Mouse (Mus musculus): ENCODE data around the gene Naxd. TPM values are rescaled to one million over a fixed set of nuclear protein-coding genes. Genes with fewer than 3 reads are reported as not detected.
"Not testable (repeated sequence)": the region's sequence is repeated elsewhere in the genome, so short reads cannot be mapped to it uniquely, and the experiment has no call there.

Gene Naxd
- polyA plus RNA-seq, 1 experiment: 62.2 TPM

DNA sequence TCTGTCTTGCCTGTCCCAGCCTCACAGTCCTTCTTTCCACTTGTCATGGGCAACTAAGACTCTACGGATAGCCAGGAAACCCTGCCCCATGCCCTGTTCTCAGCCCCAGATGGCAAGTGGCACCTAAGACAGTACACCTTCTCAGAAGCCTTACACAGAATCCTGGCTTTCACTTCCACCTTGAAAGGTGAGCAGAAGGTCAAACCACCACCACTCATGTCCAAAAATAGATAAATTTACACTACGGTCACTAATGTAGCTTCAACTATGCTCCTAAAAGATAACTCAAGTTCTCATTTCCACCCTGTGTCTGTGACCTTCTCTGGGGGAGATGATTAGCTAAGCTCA is 33.8 kb upstream of the Naxd start:
- TF ChIP-seq CTCF (IDR thresholded peaks at IDR 0.05; ENCODE audit: control insufficient read depth, insufficient read depth, insufficient replicate concordance, low read depth, low read length) (no peak), POLR2A (IDR thresholded peaks at IDR 0.05; ENCODE audit: control insufficient read depth, low read depth, low read length) (no peak)
- Histone ChIP-seq H3K4me1 (ENCODE audit: control insufficient read depth, insufficient read depth, low read length) (peaks cover under 1% of the 10 kb centered on the region; the same call in 1 of the 2 replicates), H3K27me3 (ENCODE audit: control insufficient read depth, insufficient read depth, low read length) (no peaks in the 10 kb centered on the region), H3K27ac (ENCODE audit: control insufficient read depth, insufficient read depth, low read depth, low read length) (no peak overlapping the region), H3K36me3 (ENCODE audit: control insufficient read depth, insufficient read depth, low read length) (no peaks in the 10 kb centered on the region), H3K4me3 (ENCODE audit: control insufficient read depth, low read depth, low read length) (no peak overlapping the region)

DNA sequence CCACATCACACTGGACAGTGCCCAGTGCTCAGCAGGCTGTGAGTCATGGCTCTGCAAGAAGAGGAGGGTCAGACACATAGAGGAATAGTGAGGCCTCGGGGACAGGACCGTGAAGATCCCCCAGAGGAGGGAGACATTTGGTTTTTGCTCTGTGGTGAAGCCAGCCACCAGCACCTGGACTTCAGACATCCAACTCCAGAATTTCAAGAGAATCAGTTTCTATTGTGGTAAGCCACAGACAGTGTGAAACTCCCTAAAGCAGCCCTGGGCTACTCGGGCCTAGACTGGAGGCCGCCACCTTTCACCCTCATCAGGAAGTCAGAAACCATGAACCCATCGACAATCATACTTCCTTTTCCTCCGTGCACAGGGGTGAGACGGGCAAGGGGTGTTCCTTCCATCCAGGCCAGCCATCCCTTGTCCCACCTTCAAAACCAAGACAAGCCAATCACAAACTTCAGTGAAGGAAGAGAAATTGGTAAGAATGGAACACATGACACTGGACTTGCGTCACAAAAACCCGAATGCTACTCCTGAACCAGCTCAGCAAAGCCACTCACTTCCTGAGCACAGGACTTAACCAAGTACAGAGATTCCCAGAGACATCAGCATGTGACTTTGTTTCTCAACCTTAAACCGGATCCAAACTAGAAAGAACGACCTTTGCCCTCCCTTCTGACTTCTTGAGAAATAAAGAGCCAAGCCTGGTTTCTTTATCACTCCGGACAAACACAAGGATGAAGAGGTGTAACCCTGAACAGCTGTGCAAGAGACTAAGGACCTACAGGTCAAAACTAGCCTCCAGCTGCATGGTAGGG is 33.2 kb upstream of the Naxd start:
- Histone ChIP-seq H3K36me3 (ENCODE audit: control insufficient read depth, insufficient read depth, low read length) (no peaks in the 10 kb centered on the region), H3K4me3 (ENCODE audit: control insufficient read depth, low read depth, low read length) (no peak overlapping the region), H3K4me1 (ENCODE audit: control insufficient read depth, insufficient read depth, low read length) (no peaks in the 10 kb centered on the region; the same call in 1 of the 2 replicates), H3K27me3 (ENCODE audit: control insufficient read depth, insufficient read depth, low read length) (no peaks in the 10 kb centered on the region), H3K27ac (ENCODE audit: control insufficient read depth, insufficient read depth, low read depth, low read length) (no peak overlapping the region)
- no peak for TF ChIP-seq CTCF (IDR thresholded peaks at IDR 0.05; ENCODE audit: control insufficient read depth, insufficient read depth, insufficient replicate concordance, low read depth, low read length)

DNA sequence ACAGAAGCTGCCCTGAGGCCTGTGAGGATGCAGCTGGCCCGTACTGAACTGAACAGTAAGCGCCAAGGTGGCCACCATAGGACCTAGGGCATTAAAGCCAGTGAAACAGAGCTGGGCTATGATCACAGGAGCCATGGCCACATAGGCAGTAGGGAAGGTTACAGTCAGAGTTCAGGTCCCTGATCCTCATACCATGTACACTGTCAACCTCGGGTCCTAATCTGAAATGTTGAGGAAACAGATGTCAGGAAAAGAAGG is 32.7 kb upstream of the Naxd start:
- Histone ChIP-seq H3K27me3 (ENCODE audit: control insufficient read depth, insufficient read depth, low read length) (no peaks in the 10 kb centered on the region), H3K27ac (ENCODE audit: control insufficient read depth, insufficient read depth, low read depth, low read length) (no peak overlapping the region), H3K4me3 (ENCODE audit: control insufficient read depth, low read depth, low read length) (no peak overlapping the region), H3K4me1 (ENCODE audit: control insufficient read depth, insufficient read depth, low read length) (no peaks in the 10 kb centered on the region; the same call in 1 of the 2 replicates), H3K36me3 (ENCODE audit: control insufficient read depth, insufficient read depth, low read length) (no peaks in the 10 kb centered on the region)
- no peak for TF ChIP-seq CTCF (IDR thresholded peaks at IDR 0.05; ENCODE audit: control insufficient read depth, insufficient read depth, insufficient replicate concordance, low read depth, low read length)
- no peak for TF ChIP-seq POLR2A (IDR thresholded peaks at IDR 0.05; ENCODE audit: control insufficient read depth, low read depth, low read length)

DNA sequence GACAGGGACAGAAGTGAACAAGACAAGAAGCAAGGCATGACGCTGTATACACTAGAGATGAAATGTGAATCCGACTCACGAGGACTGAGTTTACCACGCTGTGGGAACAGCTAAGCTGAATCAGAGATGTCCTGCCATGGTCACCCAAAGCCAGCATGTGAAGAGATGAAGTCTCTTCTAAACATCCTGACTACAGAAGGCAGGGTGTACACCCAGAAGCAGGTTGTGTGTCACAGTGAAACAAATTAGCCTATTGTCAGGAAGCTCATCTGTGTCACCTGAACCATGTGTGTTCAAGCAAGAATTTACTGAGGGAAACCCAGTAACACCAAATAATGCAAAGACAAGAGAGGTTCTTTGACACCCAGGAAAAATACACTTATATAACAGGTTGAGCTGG is 31.7 kb upstream of the Naxd start:
- Histone ChIP-seq H3K27me3 (ENCODE audit: control insufficient read depth, insufficient read depth, low read length) (no peaks in the 10 kb centered on the region), H3K4me3 (ENCODE audit: control insufficient read depth, low read depth, low read length) (no peak overlapping the region), H3K4me1 (ENCODE audit: control insufficient read depth, insufficient read depth, low read length) (no peaks in the 10 kb centered on the region; the same call in 1 of the 2 replicates), H3K36me3 (ENCODE audit: control insufficient read depth, insufficient read depth, low read length) (no peaks in the 10 kb centered on the region), H3K27ac (ENCODE audit: control insufficient read depth, insufficient read depth, low read depth, low read length) (no peak overlapping the region)
- TF ChIP-seq POLR2A (IDR thresholded peaks at IDR 0.05; ENCODE audit: control insufficient read depth, low read depth, low read length): no peak
- TF ChIP-seq CTCF (IDR thresholded peaks at IDR 0.05; ENCODE audit: control insufficient read depth, insufficient read depth, insufficient replicate concordance, low read depth, low read length): no peak

DNA sequence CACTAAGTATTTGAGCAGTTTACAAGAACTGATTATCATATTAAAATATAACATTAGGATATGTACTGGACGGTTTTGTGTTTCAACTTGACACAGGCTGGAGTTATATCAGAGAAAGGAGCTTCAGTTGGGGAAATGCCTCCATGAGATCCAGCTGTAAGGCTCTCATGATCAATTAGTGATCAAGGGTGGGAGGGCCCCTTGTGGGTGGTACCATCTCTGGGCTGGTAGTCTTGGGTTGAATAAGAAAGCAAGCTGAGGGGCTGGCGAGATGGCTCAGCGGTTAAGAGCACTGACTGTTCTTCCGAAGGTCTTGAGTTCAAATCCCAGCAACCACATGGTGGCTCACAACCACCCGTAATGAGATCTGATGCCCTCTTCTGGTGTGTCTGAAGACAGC is 30.8 kb upstream of the Naxd start:
- not testable (repeated sequence) for H3K4me3 ChIP-seq (ENCODE audit: control insufficient read depth, low read depth, low read length); H3K4me1 ChIP-seq (ENCODE audit: control insufficient read depth, insufficient read depth, low read length); H3K27me3 ChIP-seq (ENCODE audit: control insufficient read depth, insufficient read depth, low read length); H3K27ac ChIP-seq (ENCODE audit: control insufficient read depth, insufficient read depth, low read depth, low read length); H3K36me3 ChIP-seq (ENCODE audit: control insufficient read depth, insufficient read depth, low read length)

DNA sequence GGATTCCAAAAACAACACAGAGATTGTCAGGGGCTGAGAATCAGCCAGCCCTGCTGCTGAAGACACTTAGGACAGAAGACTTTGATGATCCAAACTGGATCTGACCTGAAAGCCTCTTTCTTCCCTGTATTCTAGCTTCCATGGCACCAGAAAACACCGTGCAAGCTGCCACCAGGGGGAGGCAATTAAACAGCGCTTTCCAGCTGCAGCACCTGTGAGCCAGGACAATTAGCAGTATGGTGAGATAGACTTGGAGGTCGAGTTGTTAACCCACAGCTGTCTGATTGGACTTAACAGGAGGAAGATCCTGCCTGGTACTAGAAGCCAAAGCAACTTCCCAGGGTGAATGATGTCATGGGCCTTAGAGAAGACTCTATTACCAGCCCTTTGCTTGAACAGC is 28.2 kb upstream of the Naxd start:
- TF ChIP-seq CTCF (IDR thresholded peaks at IDR 0.05; ENCODE audit: control insufficient read depth, insufficient read depth, insufficient replicate concordance, low read depth, low read length): peak; percentile 29; the same call in 1 of the 2 replicates
- TF ChIP-seq POLR2A (IDR thresholded peaks at IDR 0.05; ENCODE audit: control insufficient read depth, low read depth, low read length): no peak
- H3K4me1 ChIP-seq (ENCODE audit: control insufficient read depth, insufficient read depth, low read length): no peaks in the 10 kb centered on the region; the same call in 1 of the 2 replicates
- no peaks in the 10 kb centered on the region for H3K27me3 ChIP-seq (ENCODE audit: control insufficient read depth, insufficient read depth, low read length)
- H3K4me3 ChIP-seq (ENCODE audit: control insufficient read depth, low read depth, low read length): no peak overlapping the region
- no peaks in the 10 kb centered on the region for H3K36me3 ChIP-seq (ENCODE audit: control insufficient read depth, insufficient read depth, low read length)
- no peak overlapping the region for H3K27ac ChIP-seq (ENCODE audit: control insufficient read depth, insufficient read depth, low read depth, low read length)

DNA sequence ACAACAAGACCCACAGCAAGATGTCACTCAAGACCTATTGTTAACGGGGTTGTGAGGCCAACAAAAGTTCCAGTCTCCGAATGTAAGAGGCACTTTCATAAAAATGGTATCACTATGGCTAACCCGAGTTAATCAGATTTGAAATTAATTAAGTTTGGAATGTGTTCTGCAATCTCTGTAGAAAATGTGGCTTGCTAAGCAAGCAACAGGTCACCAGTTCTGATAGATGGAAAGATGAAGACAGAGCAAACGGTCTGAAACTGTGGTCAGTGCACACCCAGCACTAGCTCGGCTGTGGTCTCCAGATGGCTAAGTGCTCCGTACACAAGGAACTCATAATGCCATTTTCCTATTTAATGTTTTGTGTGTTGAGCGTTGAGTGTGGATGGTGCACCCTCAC is 26.6 kb upstream of the Naxd start:
- no peak for TF ChIP-seq POLR2A (IDR thresholded peaks at IDR 0.05; ENCODE audit: control insufficient read depth, low read depth, low read length)
- no peak for TF ChIP-seq CTCF (IDR thresholded peaks at IDR 0.05; ENCODE audit: control insufficient read depth, insufficient read depth, insufficient replicate concordance, low read depth, low read length)
- H3K4me1 ChIP-seq (ENCODE audit: control insufficient read depth, insufficient read depth, low read length): no peaks in the 10 kb centered on the region
- no peaks in the 10 kb centered on the region for H3K36me3 ChIP-seq (ENCODE audit: control insufficient read depth, insufficient read depth, low read length)
- H3K27ac ChIP-seq (ENCODE audit: control insufficient read depth, insufficient read depth, low read depth, low read length): no peak overlapping the region
- no peaks in the 10 kb centered on the region for H3K27me3 ChIP-seq (ENCODE audit: control insufficient read depth, insufficient read depth, low read length)
- H3K4me3 ChIP-seq (ENCODE audit: control insufficient read depth, low read depth, low read length): no peak overlapping the region

DNA sequence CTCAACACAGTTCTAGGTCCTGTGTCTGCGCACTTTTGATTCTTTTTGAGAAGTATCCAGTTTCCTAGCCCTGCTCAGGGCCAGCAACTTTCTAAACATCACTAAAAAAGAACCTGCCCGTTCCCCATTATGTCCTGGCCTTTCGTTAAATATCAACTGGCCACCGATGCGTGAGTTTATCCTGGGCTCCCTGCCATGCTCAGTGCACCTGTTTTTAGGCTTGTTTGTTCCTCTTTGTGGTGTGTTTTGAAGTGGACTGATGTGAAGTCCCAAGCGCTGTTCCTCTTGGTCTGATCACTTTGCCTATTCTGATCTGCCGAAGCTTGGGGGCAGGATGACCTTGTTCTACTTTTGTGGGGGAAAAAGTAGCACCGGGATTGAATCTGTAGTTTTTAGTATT is 26.0 kb upstream of the Naxd start:
- Histone ChIP-seq H3K27me3 (ENCODE audit: control insufficient read depth, insufficient read depth, low read length) (no peaks in the 10 kb centered on the region), H3K36me3 (ENCODE audit: control insufficient read depth, insufficient read depth, low read length) (no peaks in the 10 kb centered on the region), H3K4me1 (ENCODE audit: control insufficient read depth, insufficient read depth, low read length) (peaks cover 1% of the 10 kb centered on the region; the same call in 1 of the 2 replicates), H3K4me3 (ENCODE audit: control insufficient read depth, low read depth, low read length) (no peak overlapping the region), H3K27ac (ENCODE audit: control insufficient read depth, insufficient read depth, low read depth, low read length) (no peak overlapping the region)
- TF ChIP-seq CTCF (IDR thresholded peaks at IDR 0.05; ENCODE audit: control insufficient read depth, insufficient read depth, insufficient replicate concordance, low read depth, low read length) (no peak), POLR2A (IDR thresholded peaks at IDR 0.05; ENCODE audit: control insufficient read depth, low read depth, low read length) (no peak)

Data from testis, adult 2 months (tissue).